Mouse (Mus musculus): Measurements from ENCODE around the gene Gm14410.
A peak's percentile ranks its signal among the peaks of the same experiment; 100 is the strongest.
"Not testable (repeated sequence)": the region's sequence is repeated elsewhere in the genome, so short reads cannot be mapped to it uniquely, and the experiment has no call there.

The Gm14410 gene

GRCm38 (mm10) chr2:177206341-177206740 lies at the start of gene Gm14410:
Gm14410 (minus strand) TSS chr2:177206421.
- DNase-seq (ENCODE audit: low spot score in 2 of 2): peak; percentile 78 to 88

GRCm38 (mm10) chr2:177247449-177247848 lies 41.2 kb upstream of the Gm14410 start:
- not testable (repeated sequence) for DNase-seq (ENCODE audit: low spot score in 2 of 2)

- not testable (repeated sequence) for DNase-seq (ENCODE audit: low spot score in 2 of 2)
These were observed 24.2 kb upstream of the Gm14410 start for GRCm38 (mm10) chr2:177230461-177230860.

- DNase-seq (ENCODE audit: low spot score in 2 of 2): not testable (repeated sequence)
These were observed 33.5 kb downstream of the Gm14410 start for GRCm38 (mm10) chr2:177172749-177173148.

All from right cerebral cortex, postnatal 36 days (tissue).